Mouse (Mus musculus) frontal cortex, postnatal 25 days (tissue): ENCODE measurements at regions not wholly inside any gene's neighbourhood (a gene's known extent, or its start where the extent isn't known, plus 50 kb on each side); places are given as distances from the start of the nearest gene placed in this dataset.

ENCODE experiments used
- DNase-seq, 2 experiments: peaks; one replicate each; pipeline ENCODE4 v3.0.0; 2022; ENCODE audit warnings: low spot score in 2 of 2

- DNase-seq: no peak
Observed at GRCm38 (mm10) chr11:38036582-38036981, 800.8 kb upstream of the Tenm2 start.

- DNase-seq: no peak
Observed at GRCm38 (mm10) chr11:38034526-38035286, 798.9 kb upstream of the Tenm2 start.

GRCm38 (mm10) chr11:38021704-38022103 lies 785.9 kb upstream of the Tenm2 start:
- DNase-seq: no peak

GRCm38 (mm10) chr11:37978131-37978530 lies 742.4 kb upstream of the Tenm2 start:
- no peak for DNase-seq

GRCm38 (mm10) chr11:37936439-37937134 lies 700.8 kb upstream of the Tenm2 start:
- no peak for DNase-seq

- no peak for DNase-seq
Observed at GRCm38 (mm10) chr11:37913161-37913560, 677.4 kb upstream of the Tenm2 start.

- no peak for DNase-seq
Observed at GRCm38 (mm10) chr11:37904991-37905390, 669.2 kb upstream of the Tenm2 start.

- no peak for DNase-seq
Observed at GRCm38 (mm10) chr11:37897713-37898112, 661.9 kb upstream of the Tenm2 start.

GRCm38 (mm10) chr11:37882717-37883116 lies 647.0 kb upstream of the Tenm2 start:
- DNase-seq: no peak

GRCm38 (mm10) chr11:37837301-37837700 lies 601.5 kb upstream of the Tenm2 start:
- no peak for DNase-seq

GRCm38 (mm10) chr11:37830975-37831374 lies 595.2 kb upstream of the Tenm2 start:
- DNase-seq: no peak

- DNase-seq: no peak
Observed at GRCm38 (mm10) chr11:37806761-37807160, 571.0 kb upstream of the Tenm2 start.

GRCm38 (mm10) chr11:37798783-37799318 lies 563.1 kb upstream of the Tenm2 start:
- DNase-seq: no peak

GRCm38 (mm10) chr11:37772481-37773089 lies 536.8 kb upstream of the Tenm2 start:
- DNase-seq: no peak

GRCm38 (mm10) chr11:37770881-37771280 lies 535.1 kb upstream of the Tenm2 start:
- DNase-seq: no peak

- DNase-seq: no peak
Observed at GRCm38 (mm10) chr11:37768121-37768520, 532.4 kb upstream of the Tenm2 start.

GRCm38 (mm10) chr11:37735992-37736391 lies 500.2 kb upstream of the Tenm2 start:
- DNase-seq: no peak

- DNase-seq: no peak
Observed at GRCm38 (mm10) chr11:37735501-37735900, 499.7 kb upstream of the Tenm2 start.

GRCm38 (mm10) chr11:37696981-37697380 lies 461.2 kb upstream of the Tenm2 start:
- DNase-seq: no peak

GRCm38 (mm10) chr11:37678484-37679193 lies 442.9 kb upstream of the Tenm2 start:
- no peak for DNase-seq

GRCm38 (mm10) chr11:37671320-37671719 lies 435.6 kb upstream of the Tenm2 start:
- DNase-seq: no peak

- no peak for DNase-seq
Observed at GRCm38 (mm10) chr11:37666925-37667324, 431.2 kb upstream of the Tenm2 start.
